Mouse (Mus musculus): ENCODE data around the gene Zswim8. TPM values are rescaled to one million over a fixed set of nuclear protein-coding genes. Genes with fewer than 3 reads are reported as not detected.
A peak's percentile ranks its signal among the peaks of the same experiment; 100 is the strongest.
"Not testable (repeated sequence)": the region's sequence is repeated elsewhere in the genome, so short reads cannot be mapped to it uniquely, and the experiment has no call there.

Zswim8 gene
- total and polyA plus RNA-seq, 2 experiments, result 11.4 to 95.0 TPM

GRCm38 (mm10) chr14:20701554-20701953 lies 5.8 kb upstream of the Zswim8 start:
- Histone ChIP-seq H3K27me3 (ENCODE audit: control insufficient read depth, insufficient read depth, low read length) (no peaks in the 10 kb centered on the region), H3K27ac (replicated peaks; ENCODE audit: insufficient read depth, low read depth, low read length) (no peak overlapping the region), H3K4me1 (ENCODE audit: control insufficient read depth, insufficient read depth, low read length) (peaks cover 5% of the 10 kb centered on the region), H3K79me2 (ENCODE audit: control insufficient read depth, insufficient read depth, low read length) (peaks cover 14% of the 10 kb centered on the region; the same call in 1 of the 2 replicates), H3K36me3 (ENCODE audit: control insufficient read depth, insufficient read depth, low read length) (peaks cover 15% of the 10 kb centered on the region; the same call in 1 of the 2 replicates), H3K4me3 (ENCODE audit: insufficient read depth, low read depth, low read length) (no peak overlapping the region), H3K9ac (ENCODE audit: low read depth, low read length) (no peak overlapping the region)
- WGBS, result 81% methylated on average over 8 of the region's 8 CpGs
- DNase-seq (ENCODE audit: extremely low read depth, low read depth, low spot score), result no peak
- TF ChIP-seq CTCF (IDR thresholded peaks at IDR 0.05; ENCODE audit: low read depth, low read length), result no peak
- TF ChIP-seq POLR2A (IDR thresholded peaks at IDR 0.05; ENCODE audit: extremely low read depth, insufficient read depth, low read length), result no peak

GRCm38 (mm10) chr14:20702096-20702740 lies 5.1 kb upstream of the Zswim8 start:
- peaks cover 15% of the 10 kb centered on the region; the same call in 1 of the 2 replicates for H3K36me3 ChIP-seq (ENCODE audit: control insufficient read depth, insufficient read depth, low read length)
- no peak for TF ChIP-seq CTCF (IDR thresholded peaks at IDR 0.05; ENCODE audit: low read depth, low read length)
- no peak for TF ChIP-seq POLR2A (IDR thresholded peaks at IDR 0.05; ENCODE audit: extremely low read depth, insufficient read depth, low read length)
- no peaks in the 10 kb centered on the region for H3K27me3 ChIP-seq (ENCODE audit: control insufficient read depth, insufficient read depth, low read length)
- WGBS, result 8% methylated on average over 15 of the region's 15 CpGs
- H3K4me3 ChIP-seq (ENCODE audit: insufficient read depth, low read depth, low read length), result peak overlapping the region; percentile 82
- peak overlapping the region; percentile 88 for H3K27ac ChIP-seq (replicated peaks; ENCODE audit: insufficient read depth, low read depth, low read length)
- H3K4me1 ChIP-seq (ENCODE audit: control insufficient read depth, insufficient read depth, low read length), result peaks cover 5% of the 10 kb centered on the region
- peak; percentile 29 for DNase-seq (ENCODE audit: extremely low read depth, low read depth, low spot score)
- H3K79me2 ChIP-seq (ENCODE audit: control insufficient read depth, insufficient read depth, low read length), result peaks cover 14% of the 10 kb centered on the region; the same call in 1 of the 2 replicates
- peak overlapping the region; percentile 94 for H3K9ac ChIP-seq (ENCODE audit: low read depth, low read length)

GRCm38 (mm10) chr14:20702741-20703381 lies 4.5 kb upstream of the Zswim8 start, which contains the start of gene Chchd1:
Chchd1 (plus strand) TSS chr14:20703006.
- Histone ChIP-seq H3K4me1 (ENCODE audit: control insufficient read depth, insufficient read depth, low read length) (peaks cover 5% of the 10 kb centered on the region), H3K27me3 (ENCODE audit: control insufficient read depth, insufficient read depth, low read length) (no peaks in the 10 kb centered on the region), H3K79me2 (ENCODE audit: control insufficient read depth, insufficient read depth, low read length) (peaks cover 18% of the 10 kb centered on the region; the same call in 1 of the 2 replicates), H3K36me3 (ENCODE audit: control insufficient read depth, insufficient read depth, low read length) (peaks cover 15% of the 10 kb centered on the region; the same call in 1 of the 2 replicates), H3K9ac (ENCODE audit: low read depth, low read length) (peak within 1 kb of the TSS; percentile 94), H3K4me3 (ENCODE audit: insufficient read depth, low read depth, low read length) (peak within 1 kb of the TSS; percentile 82), H3K27ac (replicated peaks; ENCODE audit: insufficient read depth, low read depth, low read length) (peak within 1 kb of the TSS; percentile 88)
- TF ChIP-seq CTCF (IDR thresholded peaks at IDR 0.05; ENCODE audit: low read depth, low read length) (no peak), POLR2A (IDR thresholded peaks at IDR 0.05; ENCODE audit: extremely low read depth, insufficient read depth, low read length) (peak; percentile 54; the same call in 1 of the 2 replicates)
- DNase-seq (ENCODE audit: extremely low read depth, low read depth, low spot score), result peak; percentile 69
- under 1% methylated on average over 61 of the region's 61 CpGs for WGBS

- not testable (repeated sequence) for DNase-seq (ENCODE audit: extremely low read depth, low read depth, low spot score); H3K36me3 ChIP-seq (ENCODE audit: control insufficient read depth, insufficient read depth, low read length); H3K4me1 ChIP-seq (ENCODE audit: control insufficient read depth, insufficient read depth, low read length); H3K27me3 ChIP-seq (ENCODE audit: control insufficient read depth, insufficient read depth, low read length)
- Histone ChIP-seq H3K79me2 (ENCODE audit: control insufficient read depth, insufficient read depth, low read length) (peaks cover 22% of the 10 kb centered on the region), H3K9ac (ENCODE audit: low read depth, low read length) (peak overlapping the region; percentile 94), H3K4me3 (ENCODE audit: insufficient read depth, low read depth, low read length) (peak overlapping the region; percentile 82), H3K27ac (replicated peaks; ENCODE audit: insufficient read depth, low read depth, low read length) (peak overlapping the region; percentile 88; the same call in 1 of the 2 replicates)
- WGBS, result 7% methylated on average over 8 of the region's 8 CpGs
Measured at GRCm38 (mm10) chr14:20703461-20703860, 3.9 kb upstream of the Zswim8 start.

- TF ChIP-seq POLR2A (IDR thresholded peaks at IDR 0.05; ENCODE audit: extremely low read depth, insufficient read depth, low read length) (no peak), CTCF (IDR thresholded peaks at IDR 0.05; ENCODE audit: low read depth, low read length) (no peak)
- 7% methylated on average over 10 of the region's 10 CpGs for WGBS
- Histone ChIP-seq H3K27me3 (ENCODE audit: control insufficient read depth, insufficient read depth, low read length) (no peaks in the 10 kb centered on the region), H3K4me3 (ENCODE audit: insufficient read depth, low read depth, low read length) (peak overlapping the region; percentile 73), H3K27ac (replicated peaks; ENCODE audit: insufficient read depth, low read depth, low read length) (no peak overlapping the region), H3K36me3 (ENCODE audit: control insufficient read depth, insufficient read depth, low read length) (peaks cover 21% of the 10 kb centered on the region), H3K4me1 (ENCODE audit: control insufficient read depth, insufficient read depth, low read length) (peaks cover 11% of the 10 kb centered on the region), H3K9ac (ENCODE audit: low read depth, low read length) (peak overlapping the region; percentile 83), H3K79me2 (ENCODE audit: control insufficient read depth, insufficient read depth, low read length) (peaks cover 18% of the 10 kb centered on the region)
- DNase-seq (ENCODE audit: extremely low read depth, low read depth, low spot score), result peak; percentile 12
Measured at GRCm38 (mm10) chr14:20708239-20708638, 887 bp downstream of the Zswim8 start.

- Histone ChIP-seq H3K27me3 (ENCODE audit: control insufficient read depth, insufficient read depth, low read length) (no peaks in the 10 kb centered on the region), H3K27ac (replicated peaks; ENCODE audit: insufficient read depth, low read depth, low read length) (no peak overlapping the region), H3K36me3 (ENCODE audit: control insufficient read depth, insufficient read depth, low read length) (peaks cover 66% of the 10 kb centered on the region), H3K4me3 (ENCODE audit: insufficient read depth, low read depth, low read length) (no peak overlapping the region), H3K4me1 (ENCODE audit: control insufficient read depth, insufficient read depth, low read length) (peaks cover 4% of the 10 kb centered on the region), H3K9ac (ENCODE audit: low read depth, low read length) (no peak overlapping the region), H3K79me2 (ENCODE audit: control insufficient read depth, insufficient read depth, low read length) (peaks cover 5% of the 10 kb centered on the region)
- no peak for DNase-seq (ENCODE audit: extremely low read depth, low read depth, low spot score)
- TF ChIP-seq CTCF (IDR thresholded peaks at IDR 0.05; ENCODE audit: low read depth, low read length) (no peak), POLR2A (IDR thresholded peaks at IDR 0.05; ENCODE audit: extremely low read depth, insufficient read depth, low read length) (no peak)
- 86% methylated on average over 11 of the region's 11 CpGs for WGBS
Measured at GRCm38 (mm10) chr14:20713832-20714231, 6.5 kb downstream of the Zswim8 start.

Measured in liver, adult 2 months (tissue).